Mouse (Mus musculus): ENCODE data around the gene Limk2. TPM values are rescaled to one million over a fixed set of nuclear protein-coding genes. Genes with fewer than 3 reads are reported as not detected.

The Limk2 gene
- polyA plus RNA-seq, 1 experiment from 2014 or later = 82.2 TPM

GRCm38 (mm10) chr11:3335651-3336216, 73.3 kb downstream of the Limk2 start:
- H3K27ac ChIP-seq = peak overlapping the region; percentile 23; the same call in 1 of the 2 replicates
- H3K36me3 ChIP-seq = no peaks in the 10 kb centered on the region
- WGBS = 48% methylated on average over 11 of the region's 11 CpGs
- 0 out of 2 replicates have a peak, but pooled peaks cover 12% of the 10 kb centered on the region for H3K27me3 ChIP-seq (ENCODE audit: insufficient read depth, poor library complexity, severe bottlenecking)
- peaks cover 60% of the 10 kb centered on the region for H3K4me1 ChIP-seq (replicated peaks)
- no peaks in the 10 kb centered on the region for H3K9me3 ChIP-seq
- H3K4me3 ChIP-seq = no peak overlapping the region
- DNase-seq (ENCODE audit: low spot score) = no peak

DNA sequence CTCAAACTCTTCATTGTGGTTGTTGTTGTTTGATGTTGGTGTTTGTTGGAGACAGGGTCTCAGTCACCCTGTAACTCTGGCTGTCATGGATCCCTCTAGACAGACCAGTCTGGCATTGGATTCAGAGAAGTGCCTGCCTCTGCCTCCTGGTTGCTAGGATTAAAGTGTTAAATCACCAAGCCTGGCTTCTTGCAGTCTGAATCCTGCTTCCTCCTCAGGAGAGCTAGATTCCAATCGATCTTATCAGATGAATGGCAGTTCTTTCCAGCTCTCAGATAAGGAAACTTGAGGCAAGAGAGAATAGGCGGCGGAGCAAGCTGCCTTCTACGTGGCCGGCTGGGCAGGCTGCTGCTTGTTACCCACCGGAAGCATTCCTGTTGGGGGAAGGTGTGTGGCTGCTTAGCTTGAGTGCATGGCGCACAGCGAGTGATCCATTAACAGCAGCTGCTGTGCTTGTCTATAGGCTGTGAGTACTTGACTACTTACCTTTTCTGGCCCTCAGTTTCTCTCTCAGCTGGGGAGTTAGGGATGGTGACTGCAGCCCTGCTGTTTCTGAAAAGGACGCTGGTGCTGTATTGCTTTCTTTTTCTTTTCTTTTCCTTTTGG, 74.2 kb downstream of the Limk2 start:
- H3K9me3 ChIP-seq = no peaks in the 10 kb centered on the region
- no peak for DNase-seq (ENCODE audit: low spot score)
- WGBS = 33% methylated on average over 9 of the region's 9 CpGs
- H3K4me3 ChIP-seq = no peak overlapping the region
- H3K36me3 ChIP-seq = no peaks in the 10 kb centered on the region
- H3K27ac ChIP-seq = no peak overlapping the region; the same call in 1 of the 2 replicates
- H3K27me3 ChIP-seq (ENCODE audit: insufficient read depth, poor library complexity, severe bottlenecking) = 0 out of 2 replicates have a peak, but pooled peaks cover 12% of the 10 kb centered on the region
- H3K4me1 ChIP-seq (replicated peaks) = peaks cover 67% of the 10 kb centered on the region

DNA sequence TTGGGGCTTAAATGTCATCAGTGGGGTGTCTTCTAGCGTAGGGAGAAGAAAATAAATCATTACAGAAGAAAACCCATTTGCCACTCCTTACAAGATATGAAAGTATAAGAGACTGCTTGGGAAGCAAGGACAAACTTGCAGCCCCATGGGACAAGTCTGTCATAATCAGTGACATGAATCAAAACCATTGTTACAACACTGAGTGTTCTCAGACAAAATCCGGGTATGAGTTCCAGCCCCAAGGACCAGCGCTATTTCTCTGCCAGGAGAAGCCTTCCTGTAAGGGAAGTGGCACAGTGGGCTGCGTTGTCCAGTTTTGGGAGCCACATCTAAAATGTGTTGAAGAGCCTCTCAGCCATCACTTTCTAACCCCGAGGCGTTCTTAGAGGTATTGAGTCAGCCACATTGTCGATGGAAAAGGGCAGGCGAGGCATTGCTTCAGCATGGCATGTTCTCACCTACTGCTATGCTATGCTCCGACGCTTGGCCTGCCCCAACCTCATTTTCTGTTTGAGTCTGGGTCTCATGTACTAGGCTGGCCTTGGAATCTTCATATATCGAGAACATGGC, 74.8 kb downstream of the Limk2 start:
- no peak overlapping the region for H3K27ac ChIP-seq
- 86% methylated on average over 11 of the region's 11 CpGs for WGBS
- no peaks in the 10 kb centered on the region for H3K36me3 ChIP-seq
- H3K27me3 ChIP-seq (ENCODE audit: insufficient read depth, poor library complexity, severe bottlenecking) = 0 out of 2 replicates have a peak, but pooled peaks cover 12% of the 10 kb centered on the region
- peaks cover 67% of the 10 kb centered on the region for H3K4me1 ChIP-seq (replicated peaks)
- H3K9me3 ChIP-seq = no peaks in the 10 kb centered on the region
- no peak for DNase-seq (ENCODE audit: low spot score)
- H3K4me3 ChIP-seq = no peak overlapping the region

DNA sequence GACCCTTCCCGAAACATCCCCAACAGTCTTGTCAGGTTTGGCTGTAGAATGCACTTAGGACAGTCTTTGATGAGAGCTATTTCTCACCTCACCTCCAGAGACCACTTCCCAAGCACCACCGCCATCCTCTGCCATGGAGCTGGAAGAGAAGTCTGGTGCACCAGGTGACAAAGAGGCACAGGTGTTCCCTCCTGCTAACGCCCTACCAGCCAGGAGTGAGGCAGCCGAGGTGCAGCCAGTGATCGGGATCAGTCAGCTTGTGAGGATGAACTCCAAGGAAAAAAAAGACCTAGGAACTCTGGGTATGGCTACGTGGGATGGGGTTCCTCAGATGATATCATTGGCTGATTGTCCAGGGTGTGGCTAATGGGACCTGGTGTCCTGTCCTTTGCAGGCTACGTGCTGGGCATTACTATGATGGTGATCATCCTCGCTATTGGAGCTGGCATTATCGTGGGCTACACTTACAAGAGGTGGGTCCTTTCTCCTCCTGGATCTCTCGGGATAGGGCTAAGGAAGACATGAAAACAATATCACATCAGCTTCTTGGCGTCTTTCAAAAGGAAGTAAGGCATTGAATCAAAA, 75.8 kb downstream of the Limk2 start:
- 0 out of 2 replicates have a peak, but pooled peaks cover 12% of the 10 kb centered on the region for H3K27me3 ChIP-seq (ENCODE audit: insufficient read depth, poor library complexity, severe bottlenecking)
- H3K27ac ChIP-seq = no peak overlapping the region
- no peak for DNase-seq (ENCODE audit: low spot score)
- 89% methylated on average over 11 of the region's 11 CpGs for WGBS
- peaks cover 67% of the 10 kb centered on the region for H3K4me1 ChIP-seq (replicated peaks)
- no peak overlapping the region; the same call in 1 of the 2 replicates for H3K4me3 ChIP-seq
- H3K36me3 ChIP-seq = no peaks in the 10 kb centered on the region
- H3K9me3 ChIP-seq = no peaks in the 10 kb centered on the region

- DNase-seq (ENCODE audit: low spot score) = peak; percentile 93
- Histone ChIP-seq H3K9me3 (no peaks in the 10 kb centered on the region), H3K36me3 (no peaks in the 10 kb centered on the region), H3K27me3 (ENCODE audit: insufficient read depth, poor library complexity, severe bottlenecking) (0 out of 2 replicates have a peak, but pooled peaks cover 12% of the 10 kb centered on the region), H3K4me3 (peak overlapping the region; percentile 58), H3K27ac (peak overlapping the region; percentile 85), H3K4me1 (replicated peaks) (peaks cover 56% of the 10 kb centered on the region)
- under 1% methylated on average over 75 of the region's 75 CpGs for WGBS
These were observed 77.0 kb downstream of the Limk2 start for GRCm38 (mm10) chr11:3331756-3332642.

DNA sequence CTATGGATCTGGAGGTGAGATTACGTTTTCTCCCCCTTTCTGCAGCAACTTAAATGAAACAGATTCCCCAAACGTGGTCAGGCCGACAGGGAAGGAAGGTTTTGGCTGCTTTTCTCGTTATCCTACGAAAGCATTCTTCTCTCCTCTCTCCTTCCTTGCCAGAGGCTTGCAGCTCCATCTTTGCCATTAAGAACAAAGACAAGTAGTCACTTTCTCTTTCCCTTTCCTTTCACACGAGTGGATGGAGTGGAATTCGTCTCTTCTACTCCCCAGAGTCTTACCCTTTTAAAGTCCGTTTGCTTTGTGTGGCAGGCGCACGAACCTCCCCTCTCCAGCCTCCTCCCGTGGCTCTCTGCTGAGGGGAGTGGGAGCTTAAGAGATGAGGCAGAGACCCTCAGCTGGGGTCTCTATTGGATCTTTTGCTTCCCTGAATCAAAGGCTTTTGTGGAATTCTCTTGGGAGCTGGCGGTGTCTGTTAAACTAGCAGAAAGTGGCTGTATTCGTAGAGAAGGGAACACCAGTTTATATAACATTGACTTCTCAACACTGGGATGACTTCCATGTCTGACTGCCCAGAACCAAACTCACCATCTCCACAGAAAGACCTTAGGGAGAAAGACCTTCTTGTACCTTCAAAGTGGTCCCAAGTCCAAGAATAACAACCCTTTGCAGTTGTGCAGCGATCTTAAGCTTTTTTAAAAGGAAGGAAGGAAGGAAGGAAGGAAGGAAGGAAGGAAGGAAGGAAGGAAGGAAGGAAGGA, 77.8 kb downstream of the Limk2 start:
- no peaks in the 10 kb centered on the region for H3K36me3 ChIP-seq
- H3K4me1 ChIP-seq (replicated peaks) = peaks cover 48% of the 10 kb centered on the region
- no peak for DNase-seq (ENCODE audit: low spot score)
- 3% methylated on average over 14 of the region's 14 CpGs for WGBS
- H3K9me3 ChIP-seq = no peaks in the 10 kb centered on the region
- H3K27ac ChIP-seq = peak overlapping the region; percentile 85
- peak overlapping the region; percentile 58 for H3K4me3 ChIP-seq
- H3K27me3 ChIP-seq (ENCODE audit: insufficient read depth, poor library complexity, severe bottlenecking) = 0 out of 2 replicates have a peak, but pooled peaks cover 12% of the 10 kb centered on the region

GRCm38 (mm10) chr11:3330566-3330965, 78.4 kb downstream of the Limk2 start:
- DNase-seq (ENCODE audit: low spot score) = peak; percentile 74
- Histone ChIP-seq H3K27ac (peak overlapping the region; percentile 85), H3K9me3 (no peaks in the 10 kb centered on the region), H3K4me1 (replicated peaks) (peaks cover 41% of the 10 kb centered on the region), H3K4me3 (peak overlapping the region; percentile 58), H3K36me3 (no peaks in the 10 kb centered on the region), H3K27me3 (ENCODE audit: insufficient read depth, poor library complexity, severe bottlenecking) (0 out of 2 replicates have a peak, but pooled peaks cover 12% of the 10 kb centered on the region)
- WGBS = 1% methylated on average over 9 of the region's 9 CpGs

- DNase-seq (ENCODE audit: low spot score) = no peak
- Histone ChIP-seq H3K27me3 (ENCODE audit: insufficient read depth, poor library complexity, severe bottlenecking) (0 out of 2 replicates have a peak, but pooled peaks cover 12% of the 10 kb centered on the region), H3K4me3 (peak within 1 kb of the TSS; percentile 58), H3K9me3 (no peaks in the 10 kb centered on the region), H3K36me3 (no peaks in the 10 kb centered on the region), H3K4me1 (replicated peaks) (peaks cover 36% of the 10 kb centered on the region), H3K27ac (peak within 1 kb of the TSS; percentile 85)
These were observed 79.0 kb downstream of the Limk2 start, which contains the start of gene Pik3ip1 for GRCm38 (mm10) chr11:3329891-3330451. Gene Pik3ip1, plus strand, starts transcription at chr11:3330401.

- peaks cover 32% of the 10 kb centered on the region for H3K4me1 ChIP-seq (replicated peaks)
- 0 out of 2 replicates have a peak, but pooled peaks cover 12% of the 10 kb centered on the region for H3K27me3 ChIP-seq (ENCODE audit: insufficient read depth, poor library complexity, severe bottlenecking)
- 0 out of 2 replicates have a peak, but pooled peaks cover 2% of the 10 kb centered on the region for H3K36me3 ChIP-seq
- WGBS = 83% methylated on average over 11 of the region's 11 CpGs
- no peak for DNase-seq (ENCODE audit: low spot score)
- no peak overlapping the region for H3K27ac ChIP-seq
- no peaks in the 10 kb centered on the region for H3K9me3 ChIP-seq
- no peak overlapping the region for H3K4me3 ChIP-seq
These were observed 79.9 kb downstream of the Limk2 start for GRCm38 (mm10) chr11:3328806-3329775.

GRCm38 (mm10) chr11:3328271-3328670, 80.7 kb downstream of the Limk2 start:
- Histone ChIP-seq H3K4me3 (no peak overlapping the region), H3K27me3 (ENCODE audit: insufficient read depth, poor library complexity, severe bottlenecking) (0 out of 2 replicates have a peak, but pooled peaks cover 10% of the 10 kb centered on the region), H3K36me3 (peaks cover 7% of the 10 kb centered on the region), H3K4me1 (replicated peaks) (peaks cover 32% of the 10 kb centered on the region), H3K27ac (no peak overlapping the region), H3K9me3 (no peaks in the 10 kb centered on the region)
- WGBS = 79% methylated on average over 5 of the region's 5 CpGs
- DNase-seq (ENCODE audit: low spot score) = no peak

Data from hindbrain, embryonic 10.5 days (tissue).